Mouse (Mus musculus): Measurements from ENCODE around the gene Fam71f1.

DNA sequence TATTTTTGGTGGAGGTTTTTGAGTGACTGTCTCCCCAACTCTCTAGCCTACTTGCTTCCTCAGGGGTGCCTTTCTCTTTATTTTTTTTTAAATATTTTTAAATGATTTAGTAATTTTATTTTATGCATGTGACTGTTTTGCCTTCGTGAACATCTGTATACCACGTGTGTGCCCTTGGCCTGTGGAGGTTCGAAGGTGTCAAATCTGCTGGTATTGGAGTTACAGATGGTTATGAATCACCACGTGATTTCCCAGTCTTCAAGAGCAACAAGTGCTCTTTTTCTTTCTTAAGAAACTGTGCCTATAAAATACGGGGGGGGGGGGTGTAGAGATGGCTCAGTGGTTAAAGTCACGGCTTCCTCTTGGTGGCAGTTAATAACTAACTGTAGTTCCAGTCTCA, 2.6 kb downstream of the Fam71f1 start:
- no peak for TF ChIP-seq POLR2A (IDR thresholded peaks at IDR 0.05; ENCODE audit: insufficient read length, low read depth)
- TF ChIP-seq TCF12 (IDR thresholded peaks at IDR 0.05; ENCODE audit: insufficient read depth, poor library complexity, severe bottlenecking): no peak
- TF ChIP-seq MYOG (IDR thresholded peaks at IDR 0.05; ENCODE audit: control insufficient read depth in 1 of 3, insufficient read depth in 1 of 3, insufficient read length in 2 of 3, low read depth in 2 of 3): no peak
- no peak for TF ChIP-seq USF1 (IDR thresholded peaks at IDR 0.05; ENCODE audit: low read depth)
- TF ChIP-seq E2F4 (IDR thresholded peaks at IDR 0.05; ENCODE audit: insufficient read depth): no peak
- no peak for TF ChIP-seq POLR2AphosphoS2 (IDR thresholded peaks at IDR 0.05; ENCODE audit: insufficient read length, low read depth)
- TF ChIP-seq REST (IDR thresholded peaks at IDR 0.05; ENCODE audit: insufficient read depth, insufficient read length): no peak
- no peak for TF ChIP-seq MAX (IDR thresholded peaks at IDR 0.05; ENCODE audit: low read depth)
- TF ChIP-seq TCF3 (IDR thresholded peaks at IDR 0.05; ENCODE audit: insufficient read length, low read depth): no peak
- TF ChIP-seq MYOD1 (IDR thresholded peaks at IDR 0.05; ENCODE audit: control insufficient read depth in 1 of 3, insufficient read length in 2 of 3, low read depth in 2 of 3): no peak
- no peak for TF ChIP-seq CEBPB (IDR thresholded peaks at IDR 0.05; ENCODE audit: insufficient read depth, poor library complexity, severe bottlenecking)
